Mouse (Mus musculus) ovary, postnatal 36 days (tissue): ENCODE data around the gene Gjd3.
A peak's percentile ranks its signal among the peaks of the same experiment; 100 is the strongest.

ENCODE experiments used
- DNase-seq: peaks from one replicate; pipeline ENCODE4 v3.0.0; 2022; ENCODE audit warnings: low spot score, mixed read lengths

Gjd3 gene

DNA sequence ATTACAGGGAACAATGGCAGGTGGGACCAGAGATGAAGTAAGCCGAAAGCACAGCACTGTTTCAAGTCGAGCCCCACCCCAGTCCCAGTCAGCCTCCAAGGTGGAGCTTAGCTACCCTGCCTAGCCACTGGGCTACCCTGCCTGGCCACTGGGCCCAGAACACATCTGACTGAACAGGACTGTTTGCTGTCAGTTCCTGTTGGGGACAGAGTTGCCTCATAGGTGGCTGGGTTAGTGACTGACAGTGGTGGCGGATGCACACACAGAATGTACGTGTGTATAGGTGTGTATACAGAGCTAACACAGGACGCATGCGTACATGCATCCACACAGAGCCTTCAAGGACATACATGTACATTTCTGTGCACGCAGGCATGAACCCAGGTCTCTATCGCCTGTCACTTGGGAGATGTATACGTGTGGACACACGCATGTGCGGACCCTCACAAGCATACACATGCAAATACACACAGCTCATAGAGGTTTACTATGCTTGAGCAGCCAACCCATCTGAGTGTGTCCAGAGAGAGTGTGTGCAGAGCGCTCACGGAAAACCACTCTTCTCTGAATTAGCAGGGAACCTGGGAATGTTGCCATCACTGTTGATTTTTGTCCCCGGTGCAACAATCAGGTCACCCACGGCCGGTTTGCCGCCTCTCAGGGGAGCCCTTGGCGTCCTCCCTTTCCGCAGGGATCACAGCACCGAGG is 1.4 kb downstream of the Gjd3 start:
- DNase-seq: no peak

DNA sequence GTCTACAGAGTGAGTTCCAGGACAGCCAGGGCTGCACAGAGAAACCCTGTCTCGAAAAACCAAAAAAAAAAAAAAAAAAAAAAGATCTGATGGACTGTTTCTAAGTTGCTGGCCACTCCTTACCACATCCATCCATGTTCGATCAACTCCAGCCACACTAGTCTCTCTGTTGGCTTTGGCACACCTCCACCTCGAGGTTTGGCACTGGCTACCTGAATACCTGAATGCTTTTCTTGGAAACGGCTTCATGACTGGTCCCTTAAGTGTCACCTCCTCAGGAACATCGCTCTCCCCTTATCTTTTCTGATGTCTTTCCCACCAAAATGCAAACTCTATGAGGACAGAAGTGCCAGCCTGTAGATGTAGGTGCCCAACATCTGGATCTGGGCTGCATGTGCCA is 3.5 kb downstream of the Gjd3 start:
- no peak for DNase-seq

DNA sequence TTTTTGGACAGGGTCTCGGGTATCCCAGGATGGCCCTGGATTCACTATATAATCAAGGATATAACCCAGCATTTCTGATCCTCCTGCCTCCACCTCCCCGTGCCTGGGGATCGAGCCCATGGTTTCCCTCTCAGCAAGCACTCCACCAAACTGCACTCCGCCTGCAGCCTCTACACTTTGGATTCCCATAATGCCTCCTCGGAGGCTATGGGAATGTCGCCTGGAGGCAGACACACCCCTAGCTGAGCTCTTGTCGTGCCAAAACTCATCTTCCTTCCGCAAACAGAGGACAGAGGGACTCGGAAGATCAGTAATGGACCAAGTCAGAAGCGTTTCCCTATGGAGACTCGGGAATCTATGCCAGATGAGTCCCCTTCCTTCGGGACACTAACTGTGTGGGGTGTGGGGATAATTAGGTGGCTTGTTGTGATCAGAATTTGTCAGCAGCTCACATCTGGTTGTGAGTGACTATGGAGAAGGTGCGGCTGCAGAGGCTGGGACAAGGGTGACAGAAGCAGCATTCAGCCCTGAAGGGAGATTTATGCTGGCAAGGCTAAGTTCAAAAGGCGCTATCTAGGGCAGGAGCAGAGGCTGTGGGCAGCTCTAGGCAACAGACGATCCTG is 4.2 kb downstream of the Gjd3 start:
- DNase-seq: no peak

DNA sequence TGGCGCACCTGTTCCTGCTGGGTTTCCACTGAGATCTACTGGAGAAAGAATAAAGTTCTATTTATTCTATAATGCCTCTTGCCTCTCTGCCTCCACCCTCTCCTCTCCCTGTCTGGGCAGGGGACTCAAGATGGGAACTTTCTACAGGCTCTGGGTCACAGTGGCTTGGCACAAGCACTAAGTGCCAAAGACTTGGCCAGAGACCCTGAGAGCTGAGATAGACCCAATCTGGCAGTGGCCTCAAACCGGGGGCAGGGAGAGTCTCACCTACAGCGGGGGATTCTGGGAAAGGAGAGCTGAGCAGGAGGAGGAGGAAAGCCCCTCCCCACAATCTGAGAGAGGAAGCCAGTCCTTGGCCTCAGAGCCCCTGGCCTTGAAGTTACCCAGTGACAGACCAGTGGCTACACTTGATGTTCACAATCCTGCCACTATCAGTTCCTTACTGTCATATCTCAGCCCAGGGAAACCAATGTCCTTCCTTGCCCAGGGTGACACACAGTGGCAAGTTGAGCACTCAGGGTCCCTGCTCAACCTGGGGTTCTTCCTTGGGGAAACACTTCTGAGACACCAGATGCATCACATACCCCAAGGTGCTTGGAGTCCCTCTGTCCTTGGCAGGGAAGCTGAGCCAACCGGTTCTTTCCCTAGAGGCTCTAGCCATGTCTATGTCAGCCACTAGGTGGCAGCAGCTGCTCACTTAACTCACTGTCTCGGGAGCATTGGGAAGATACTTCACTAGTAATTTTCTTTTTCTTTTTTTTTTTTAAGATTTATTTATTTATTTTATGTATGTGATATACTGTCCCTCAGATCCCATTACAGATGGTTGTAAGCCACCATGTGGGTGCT is 7.7 kb downstream of the Gjd3 start:
- peak; percentile 74 for DNase-seq

DNA sequence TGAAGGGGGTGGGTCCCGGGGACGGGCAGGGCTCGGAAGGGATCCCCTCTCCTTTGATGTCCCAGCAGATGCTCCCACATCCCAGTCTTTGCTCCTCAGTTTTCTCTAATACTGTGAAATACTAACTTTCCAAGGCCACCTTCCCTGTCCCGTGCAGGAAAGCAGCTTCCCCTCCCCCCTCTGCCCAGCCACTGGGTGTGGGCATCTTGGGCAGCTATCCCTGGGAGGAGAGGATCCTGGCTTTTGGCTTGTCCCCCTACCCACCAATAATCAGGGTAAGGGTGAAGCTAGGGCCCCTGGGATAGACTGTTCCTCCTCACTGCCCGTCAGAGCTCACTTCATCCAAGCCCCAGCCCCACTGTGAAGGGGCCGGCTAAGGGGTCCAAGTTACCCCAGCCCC is 8.6 kb downstream of the Gjd3 start:
- DNase-seq: no peak

DNA sequence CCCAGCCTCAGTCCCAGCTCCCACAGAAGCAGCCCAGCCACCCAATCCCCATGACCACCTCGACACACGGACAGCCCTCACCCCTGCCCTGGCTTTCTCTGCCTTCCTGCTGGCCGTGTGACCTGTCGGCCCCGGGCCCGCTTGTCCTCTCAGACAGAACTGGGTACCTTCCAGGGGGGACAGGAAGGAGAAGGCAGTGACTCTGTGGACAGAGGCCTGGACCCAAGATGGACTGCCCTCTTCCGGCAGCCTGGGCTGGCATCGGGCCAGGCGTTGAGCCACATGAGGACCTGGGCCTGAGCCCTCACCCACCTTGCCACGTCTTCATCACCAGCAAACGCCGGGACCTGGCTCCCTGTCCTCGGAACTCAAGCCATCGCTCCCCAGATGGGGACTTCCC is 9.2 kb downstream of the Gjd3 start:
- DNase-seq: peak; percentile 42

DNA sequence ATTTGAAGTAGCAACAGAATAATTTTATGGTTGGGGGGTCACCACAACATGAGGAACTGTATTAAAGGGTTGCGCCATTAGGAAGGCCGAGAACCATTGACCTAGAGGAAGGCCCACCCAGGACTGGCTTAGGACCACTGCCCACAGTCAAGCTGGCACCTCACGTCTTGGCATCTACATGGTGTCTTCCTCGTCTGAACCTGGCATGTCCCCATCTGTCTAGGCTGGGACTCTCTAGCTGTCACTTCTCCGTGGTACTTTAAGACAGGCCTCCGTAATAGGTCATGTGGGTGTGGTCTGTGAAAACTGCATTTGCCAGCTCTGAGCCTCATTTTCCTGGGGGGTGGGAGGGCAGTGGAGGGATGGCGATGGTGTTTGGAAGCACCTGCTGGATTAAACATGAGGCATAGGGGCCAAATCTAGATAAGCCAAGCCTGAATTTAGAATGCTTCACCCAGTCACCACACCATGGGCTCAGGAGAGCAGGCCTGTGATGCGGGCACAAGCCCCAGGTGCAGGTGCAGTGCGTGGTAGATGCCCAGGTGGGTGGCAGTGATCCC is 9.9 kb downstream of the Gjd3 start:
- DNase-seq: no peak

DNA sequence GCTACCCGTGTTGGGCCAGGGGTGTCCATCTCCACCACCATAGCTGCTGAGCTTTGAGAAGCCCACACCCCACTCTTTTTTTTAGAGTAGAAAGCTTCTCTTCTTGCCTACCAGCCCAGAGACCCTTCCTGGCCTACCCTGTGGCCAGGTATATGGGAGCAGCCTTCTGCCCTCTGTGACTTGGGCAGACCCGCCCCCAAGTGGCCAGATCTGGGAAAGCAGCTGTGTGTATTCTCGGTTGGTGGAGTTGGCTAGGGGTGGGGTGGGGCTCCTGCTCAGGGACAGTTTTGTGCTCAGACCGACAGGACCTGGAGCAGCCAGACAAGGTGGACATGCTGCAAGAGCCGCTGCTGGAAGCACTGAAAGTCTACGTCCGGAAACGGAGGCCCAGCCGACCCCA is 10.6 kb downstream of the Gjd3 start:
- DNase-seq: peak; percentile 81

DNA sequence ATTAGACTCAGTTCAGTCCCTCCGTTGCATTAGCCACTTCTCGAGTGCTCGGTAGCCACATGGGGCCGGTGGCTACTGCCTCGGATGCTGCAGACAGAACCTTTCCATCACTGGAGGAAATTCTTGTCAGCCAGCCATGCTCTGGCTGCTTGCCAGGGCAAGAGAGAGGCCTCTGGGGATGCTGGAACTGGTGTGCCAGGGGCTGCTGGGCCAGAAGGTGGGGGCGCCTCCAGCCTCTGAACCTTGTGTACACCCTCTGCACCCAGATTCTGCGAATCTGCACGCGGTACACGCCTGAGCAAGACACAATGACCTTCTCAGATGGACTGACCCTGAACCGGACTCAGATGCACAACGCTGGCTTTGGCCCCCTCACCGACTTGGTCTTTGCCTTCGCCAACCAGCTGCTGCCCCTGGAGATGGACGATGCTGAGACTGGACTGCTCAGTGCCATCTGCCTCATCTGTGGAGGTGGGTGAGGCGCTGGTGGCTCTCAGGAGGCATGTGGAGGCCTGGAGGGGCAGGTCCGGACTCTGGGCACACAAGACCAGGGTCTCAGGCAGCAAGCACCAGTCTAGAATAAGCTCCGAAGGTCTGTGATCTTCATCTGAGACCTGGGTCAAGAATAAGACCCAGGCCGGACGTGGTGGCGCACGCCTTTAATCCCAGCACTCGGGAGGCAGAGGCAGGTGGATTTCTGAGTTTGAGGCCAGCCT is 11.3 kb downstream of the Gjd3 start:
- peak; percentile 63 for DNase-seq

DNA sequence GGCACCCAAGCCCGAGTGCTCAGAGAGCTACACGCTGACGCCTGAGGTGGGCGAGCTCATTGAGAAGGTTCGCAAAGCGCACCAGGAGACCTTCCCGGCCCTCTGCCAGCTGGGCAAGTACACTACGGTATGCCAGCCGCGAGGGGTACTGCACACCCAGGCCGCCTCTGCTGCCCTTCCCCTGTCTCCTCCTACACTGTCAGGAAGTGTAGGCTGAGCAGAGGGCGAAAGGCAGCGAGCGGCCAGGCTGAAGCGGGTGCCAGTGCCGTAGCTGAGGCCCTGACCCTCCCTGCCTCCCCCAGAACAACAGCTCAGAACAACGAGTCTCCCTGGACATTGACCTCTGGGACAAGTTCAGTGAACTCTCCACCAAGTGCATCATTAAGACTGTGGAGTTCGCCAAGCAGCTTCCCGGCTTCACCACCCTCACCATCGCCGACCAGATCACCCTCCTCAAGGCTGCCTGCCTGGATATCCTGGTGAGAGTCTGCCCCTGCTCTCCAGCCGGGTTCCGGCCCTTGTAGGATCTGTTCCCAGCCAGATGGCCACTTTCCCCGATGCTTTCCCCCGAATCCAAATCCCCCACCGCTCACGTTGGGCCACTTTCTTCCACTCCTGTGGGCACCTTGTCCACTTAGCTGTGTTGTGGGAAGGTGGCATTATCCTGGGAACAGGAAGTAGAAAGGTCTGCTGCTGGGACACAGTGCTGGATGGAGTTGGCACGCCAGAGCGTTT is 12.5 kb downstream of the Gjd3 start:
- no peak for DNase-seq

DNA sequence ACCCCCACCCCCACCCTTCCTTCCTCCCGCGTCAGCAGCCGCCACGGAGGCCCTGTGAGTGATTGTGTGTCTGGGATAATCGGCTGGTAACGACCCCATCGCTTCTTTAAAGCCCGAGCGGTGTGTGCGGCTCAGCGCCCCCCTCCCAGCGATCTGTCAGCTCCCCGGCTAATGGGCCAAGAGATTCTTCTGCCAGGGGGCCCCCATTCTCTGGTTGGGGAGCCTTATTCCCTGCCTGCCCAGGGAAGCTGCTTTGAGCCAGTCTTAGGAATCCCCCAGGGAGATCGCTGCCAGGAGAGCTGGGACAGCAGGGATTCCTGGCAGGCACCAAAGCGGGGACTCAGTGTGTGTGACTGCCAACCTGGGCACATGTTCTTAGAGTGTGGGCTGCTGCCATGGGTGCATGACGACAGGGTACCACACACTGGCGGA is 13.3 kb downstream of the Gjd3 start:
- DNase-seq: no peak

DNA sequence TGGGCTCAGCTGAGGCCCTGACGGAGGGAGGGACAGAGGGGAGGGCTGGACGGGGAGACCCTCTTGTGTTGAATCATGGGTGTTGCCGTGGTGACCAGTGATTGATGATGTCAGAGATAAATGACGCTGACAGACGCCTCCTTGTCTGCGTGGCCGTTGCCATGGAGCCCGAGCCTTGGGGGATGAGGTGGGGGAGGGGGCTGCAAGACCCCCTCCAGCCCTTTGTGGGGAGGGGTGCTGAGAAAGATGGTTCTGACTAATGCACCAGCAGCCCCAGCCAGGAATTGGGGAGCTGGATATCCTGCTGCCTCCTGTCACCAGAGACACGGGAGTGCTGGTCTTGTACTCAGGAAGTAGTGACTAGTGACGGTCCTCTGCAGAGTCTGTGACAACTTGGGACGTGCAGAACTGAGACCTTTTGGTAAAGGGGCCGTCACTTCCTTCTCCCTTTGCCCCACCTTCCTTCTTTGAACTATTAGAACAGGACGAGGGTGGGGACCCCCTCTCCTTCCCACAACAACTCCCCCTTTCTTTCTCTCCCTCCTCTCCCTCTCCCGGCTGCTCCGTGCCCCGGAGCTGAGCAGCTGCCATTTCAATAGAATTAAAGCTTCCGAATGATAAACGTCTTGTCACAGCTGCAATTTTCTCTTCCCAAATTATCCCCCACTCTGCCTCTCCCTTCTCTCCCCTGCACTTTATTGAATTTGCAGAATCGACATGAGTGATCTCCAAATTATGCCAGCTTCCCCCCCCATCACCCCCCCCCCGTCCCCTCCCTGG is 13.9 kb downstream of the Gjd3 start:
- peak; percentile 4 for DNase-seq

DNA sequence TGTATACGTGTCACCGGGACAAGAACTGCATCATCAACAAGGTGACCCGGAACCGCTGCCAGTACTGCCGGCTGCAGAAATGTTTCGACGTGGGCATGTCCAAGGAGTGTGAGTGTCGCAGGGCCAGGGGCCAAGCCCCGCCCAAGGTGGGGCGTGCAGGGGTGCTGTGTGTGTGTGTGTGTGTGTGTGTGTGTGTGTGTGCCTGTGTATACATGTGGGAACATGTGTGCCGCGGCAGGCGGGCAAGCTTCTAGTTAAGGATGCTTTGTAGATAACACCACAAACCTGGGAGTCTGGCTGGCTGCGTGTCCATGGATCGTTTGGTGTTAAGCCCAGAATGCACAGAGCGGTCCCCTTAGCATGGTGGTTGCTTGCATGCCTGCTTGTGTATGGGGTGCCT is 14.7 kb downstream of the Gjd3 start:
- peak; percentile 10 for DNase-seq

DNA sequence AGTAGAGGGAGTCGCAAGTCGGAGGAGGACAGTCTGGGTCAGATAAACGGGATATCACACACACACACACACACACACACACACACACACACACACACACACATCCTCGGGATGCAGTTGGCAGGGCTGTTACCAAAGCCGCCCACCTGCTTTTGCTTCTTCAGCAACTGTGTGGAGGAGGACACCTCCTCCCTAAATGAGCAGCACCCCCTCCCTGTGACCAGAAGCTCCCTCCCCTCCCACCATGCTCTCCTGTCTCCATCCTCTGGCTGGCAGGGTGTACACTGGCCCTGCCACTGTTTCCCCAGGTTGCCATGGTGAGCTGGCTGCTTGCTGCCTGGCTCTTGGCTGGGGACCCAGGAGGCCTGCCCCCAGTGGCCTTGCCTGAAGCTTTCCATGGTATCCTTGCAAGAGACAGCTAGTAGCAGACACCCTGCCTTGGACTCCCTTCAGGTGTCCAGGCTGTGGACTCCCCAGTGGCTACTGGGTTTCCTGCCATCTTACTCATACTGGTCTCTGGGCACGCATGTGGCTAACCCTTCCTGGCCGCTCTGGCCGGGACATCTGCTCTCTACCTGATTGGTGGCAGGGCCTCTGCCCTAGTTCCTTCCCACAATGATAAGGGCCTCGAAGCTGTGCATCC is 16.2 kb downstream of the Gjd3 start:
- DNase-seq: peak; percentile 86

DNA sequence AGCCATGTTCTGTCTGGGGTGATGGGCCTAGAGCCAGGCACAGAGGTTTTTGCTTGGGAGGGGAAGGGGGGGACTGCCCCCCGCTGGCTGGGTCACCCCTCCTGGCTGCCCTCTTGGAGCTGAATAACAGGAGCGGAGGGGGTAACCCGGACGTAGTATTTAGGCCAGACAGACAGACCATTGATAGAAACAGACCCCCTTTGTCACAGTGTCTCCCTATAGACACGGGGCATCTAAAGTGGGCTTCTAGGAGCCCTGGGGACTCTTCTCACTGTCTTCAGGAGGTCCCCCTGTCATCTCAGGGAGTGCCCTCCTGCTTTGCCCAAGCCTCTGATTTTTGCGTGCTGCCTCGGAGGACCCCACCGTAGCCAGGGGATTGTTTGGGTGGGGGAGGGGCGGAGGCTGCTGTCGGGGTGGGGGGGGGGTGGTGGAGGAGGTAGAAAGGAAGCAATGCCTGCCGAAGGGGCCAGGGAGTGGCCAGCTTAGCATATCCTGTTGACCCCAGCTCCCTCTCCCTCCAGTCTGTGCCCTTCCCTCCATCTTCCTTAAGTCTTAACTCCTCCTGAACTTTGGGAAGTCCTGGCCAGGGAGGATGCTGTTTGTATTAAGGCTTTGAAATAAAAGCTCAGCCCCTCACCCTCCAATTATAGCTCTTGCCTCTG is 17.3 kb downstream of the Gjd3 start:
- peak; percentile 14 for DNase-seq

DNA sequence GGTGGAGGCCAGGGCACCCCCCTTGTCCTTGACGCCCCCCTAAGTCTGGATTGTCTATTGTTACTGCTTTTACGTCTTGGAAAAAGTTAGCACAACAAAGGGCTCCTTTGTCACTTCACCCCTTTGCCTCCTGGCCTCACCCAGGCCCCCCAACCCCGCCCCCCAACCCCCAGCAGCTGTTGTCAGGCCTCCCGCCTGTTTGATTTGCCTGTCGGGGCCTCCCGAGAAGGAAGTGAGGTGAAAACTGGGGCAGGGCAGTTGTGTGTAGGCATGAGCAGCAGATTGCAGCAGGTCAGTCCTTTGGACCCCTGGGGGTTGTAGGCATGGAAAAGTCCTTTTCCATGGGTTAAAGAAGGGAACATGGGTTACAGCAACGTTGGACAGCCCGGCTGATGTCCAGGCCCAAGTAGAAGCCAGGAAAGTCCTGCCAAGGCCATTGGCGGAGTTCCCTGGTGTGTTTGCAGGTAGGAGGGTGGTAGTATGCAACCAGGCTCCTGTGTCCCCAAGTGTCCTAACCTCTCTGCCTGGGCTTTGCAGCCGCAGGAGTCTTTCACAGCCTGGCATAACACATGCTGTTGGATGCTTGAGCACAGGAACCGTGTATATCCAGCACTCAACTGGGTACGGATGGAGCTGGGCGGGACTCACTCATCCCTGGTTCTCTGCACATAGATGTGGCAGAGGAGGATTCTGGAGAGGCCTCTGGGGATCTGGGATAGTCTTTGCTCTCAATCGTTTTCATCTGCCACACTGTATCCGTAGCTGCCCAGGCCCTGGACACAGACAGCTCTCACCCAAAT is 18.0 kb downstream of the Gjd3 start:
- DNase-seq: peak; percentile 40

DNA sequence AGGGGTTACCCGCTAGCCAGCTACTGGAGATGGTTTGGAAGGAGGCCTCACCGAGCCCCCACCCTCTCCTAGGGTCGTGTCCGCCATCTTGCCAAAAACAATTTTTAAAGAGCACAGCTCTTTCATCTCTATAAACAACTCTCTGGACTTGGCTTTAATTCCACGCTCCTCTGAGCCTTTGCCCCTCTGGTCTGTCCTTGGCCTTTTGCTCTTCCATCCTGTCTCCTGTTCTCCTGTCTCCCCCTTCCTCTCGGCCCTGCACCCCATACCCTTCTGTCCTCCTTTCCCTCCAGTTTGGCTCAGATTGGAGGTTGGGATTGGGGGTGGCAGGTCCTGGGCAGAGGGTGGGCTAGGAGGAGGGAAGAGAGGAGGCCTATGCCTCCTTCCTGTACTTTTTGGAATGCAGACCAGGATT is 18.6 kb downstream of the Gjd3 start:
- DNase-seq: no peak

DNA sequence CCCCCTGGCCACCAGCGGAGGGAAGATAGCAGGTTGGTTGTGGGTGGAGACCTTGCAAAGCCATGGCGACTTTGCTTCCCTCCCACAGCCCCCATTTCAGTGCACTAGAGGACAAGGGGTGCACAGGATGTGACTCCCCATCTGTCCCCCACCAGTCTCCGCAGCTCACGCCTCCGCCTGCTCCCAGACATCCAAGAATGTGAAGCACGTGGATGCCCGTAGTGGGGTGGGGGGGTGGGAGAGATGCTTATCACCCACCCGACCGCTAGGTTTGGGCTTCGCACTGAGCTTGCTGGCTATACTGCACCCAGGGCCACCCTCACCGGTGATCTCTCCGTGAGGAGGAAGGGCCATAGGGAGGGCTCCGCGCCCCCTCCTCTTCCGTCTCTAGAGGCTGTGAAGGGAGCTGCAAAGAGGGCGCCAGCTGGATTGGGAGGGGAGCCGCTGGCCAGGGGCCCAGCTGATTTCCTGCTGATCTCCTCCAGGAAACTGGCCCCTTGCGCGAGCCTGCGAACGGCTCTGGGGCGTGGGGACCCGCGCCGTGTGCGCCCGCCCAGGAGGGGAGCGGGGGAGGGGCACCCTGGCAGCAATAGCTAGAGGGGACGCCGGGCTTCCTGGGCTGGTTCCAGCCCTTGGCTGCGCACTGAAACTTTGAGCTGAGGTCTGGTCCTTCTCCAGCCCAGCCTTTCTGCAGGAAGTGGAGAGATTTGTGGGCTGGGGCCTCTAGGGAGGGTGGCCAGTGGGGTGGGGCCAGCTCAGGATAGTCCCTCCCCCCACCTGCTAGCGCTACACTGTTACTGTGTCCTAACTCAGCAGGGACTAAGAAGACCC is 19.4 kb downstream of the Gjd3 start:
- peak; percentile 84 for DNase-seq
